Mouse (Mus musculus) forebrain, embryonic 13.5 days (tissue): ENCODE measurements at regions not wholly inside any gene's neighbourhood (a gene's known extent, or its start where the extent isn't known, plus 50 kb on each side); places are given as distances from the start of the nearest gene placed in this dataset.
A peak's percentile ranks its signal among the peaks of the same experiment; 100 is the strongest.

Source experiments
- ATAC-seq: fragments of 200-750 bp; cut with Nextera tagmentation; 2 replicates; pipeline ENCODE4 v1.8.0; 2017
- H3K27ac ChIP-seq: fragments of 300-500 bp; sonication (generic); 2 replicates; pipeline ENCODE4 v1.5.1; 2015; ENCODE audit warnings: inconsistent platforms, mild to moderate bottlenecking, moderate library complexity
- H3K27me3 ChIP-seq: fragments of 300-500 bp; sonication (generic); 2 replicates; pipeline ENCODE4 v1.6.1; 2015; ENCODE audit warnings: mild to moderate bottlenecking, inconsistent platforms
- H3K36me3 ChIP-seq: fragments of 300-500 bp; sonication (generic); 2 replicates; pipeline ENCODE4 v1.6.1; 2015; ENCODE audit warnings: mild to moderate bottlenecking, inconsistent platforms; ENCODE audit not compliant: poor library complexity, severe bottlenecking
- H3K4me1 ChIP-seq: fragments of 300-500 bp; sonication (generic); 2 replicates; pipeline ENCODE4 v1.6.1; 2015; ENCODE audit warnings: inconsistent platforms
- H3K4me2 ChIP-seq: fragments of 300-500 bp; sonication (generic); 2 replicates; pipeline ENCODE4 v1.6.1; 2015; ENCODE audit warnings: inconsistent platforms, mild to moderate bottlenecking, moderate library complexity
- H3K4me3 ChIP-seq: fragments of 300-500 bp; sonication (generic); 2 replicates; pipeline ENCODE4 v1.5.1; 2015; ENCODE audit warnings: mild to moderate bottlenecking, inconsistent platforms
- H3K9ac ChIP-seq: fragments of 300-500 bp; sonication (generic); 2 replicates; pipeline ENCODE4 v1.6.1; 2015; ENCODE audit warnings: mild to moderate bottlenecking, inconsistent platforms
- H3K9me3 ChIP-seq: fragments of 300-500 bp; sonication (generic); replicated peaks from 2 replicates; pipeline ENCODE4 v1.6.1; 2016; ENCODE audit warnings: inconsistent platforms
- WGBS: fragments of 180-500 bp; shearing (Covaris S2); methylation state at CpG from one replicate; pipeline ENCODE4 v1.1.7; 2015; 5-methylcytosine and 5-hydroxymethylcytosine counted together

DNA sequence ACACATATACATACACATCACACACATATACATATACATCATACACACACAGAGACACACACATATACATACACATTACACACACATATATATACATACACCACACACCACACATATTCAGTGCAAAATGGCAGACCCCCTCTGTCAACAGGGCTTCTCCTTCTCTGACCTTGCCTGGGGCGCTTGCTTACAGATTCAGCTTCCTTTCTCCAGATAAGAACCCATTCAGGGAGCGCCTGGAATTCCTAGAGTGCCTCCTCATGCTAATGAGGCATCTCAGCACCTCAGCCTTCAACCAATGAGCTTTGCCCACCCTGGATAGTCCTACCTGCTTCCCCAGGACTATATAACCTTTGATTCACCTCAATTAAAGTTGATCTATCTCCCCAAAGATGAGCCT is 200.3 kb downstream of the Spata18 start:
- 64% methylated on average over 2 of the region's 2 CpGs for WGBS
- H3K4me2 ChIP-seq: no peak overlapping the region
- no peak overlapping the region for H3K27ac ChIP-seq
- H3K27me3 ChIP-seq: no peaks in the 10 kb centered on the region
- H3K4me3 ChIP-seq: no peak overlapping the region
- H3K4me1 ChIP-seq: no peaks in the 10 kb centered on the region
- no peaks in the 10 kb centered on the region for H3K36me3 ChIP-seq
- H3K9me3 ChIP-seq: no peaks in the 10 kb centered on the region
- H3K9ac ChIP-seq: no peak overlapping the region
- ATAC-seq: no peak

DNA sequence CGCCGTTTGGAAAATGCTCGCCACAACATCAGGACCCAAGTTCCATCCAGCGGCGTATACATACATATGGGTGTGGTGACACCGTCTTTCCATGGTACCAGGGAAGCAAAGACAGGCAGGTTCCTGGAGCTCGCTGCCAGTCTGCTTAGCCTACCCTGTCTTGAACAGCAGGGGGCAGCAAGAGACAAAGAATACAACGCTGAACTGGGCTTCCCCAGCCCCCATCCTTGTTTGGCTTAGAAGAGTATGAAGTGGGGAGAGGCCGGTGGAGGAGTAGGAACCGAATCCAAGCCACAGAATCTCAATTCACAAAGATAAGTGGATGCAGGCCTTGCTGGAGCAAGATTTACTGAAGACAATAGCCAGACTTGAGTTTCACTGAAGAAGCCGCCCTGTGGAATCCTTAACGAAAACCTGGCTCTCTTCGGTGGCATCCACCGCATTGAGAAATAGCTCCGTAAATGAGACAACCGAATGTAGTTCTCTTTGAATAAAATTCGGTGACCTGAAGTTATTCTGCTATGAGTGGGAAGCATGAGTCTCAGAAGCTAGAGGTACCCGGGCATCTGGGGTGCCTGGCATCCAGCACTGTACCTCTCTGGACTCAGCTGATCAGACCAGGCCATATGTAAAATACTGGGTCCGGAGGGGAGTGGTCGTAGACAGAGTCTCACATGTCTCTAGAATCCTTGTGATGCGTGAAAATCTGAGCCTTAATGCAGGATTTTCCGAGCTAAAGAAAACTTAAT is 203.0 kb downstream of the Spata18 start:
- Histone ChIP-seq H3K27me3 (no peaks in the 10 kb centered on the region), H3K4me3 (no peak overlapping the region), H3K4me2 (peak overlapping the region; percentile 34), H3K36me3 (no peaks in the 10 kb centered on the region), H3K4me1 (no peaks in the 10 kb centered on the region), H3K9me3 (no peaks in the 10 kb centered on the region), H3K9ac (no peak overlapping the region; the same call in 1 of the 2 replicates), H3K27ac (no peak overlapping the region)
- 46% methylated on average over 22 of the region's 22 CpGs for WGBS
- ATAC-seq: peak; percentile 97

DNA sequence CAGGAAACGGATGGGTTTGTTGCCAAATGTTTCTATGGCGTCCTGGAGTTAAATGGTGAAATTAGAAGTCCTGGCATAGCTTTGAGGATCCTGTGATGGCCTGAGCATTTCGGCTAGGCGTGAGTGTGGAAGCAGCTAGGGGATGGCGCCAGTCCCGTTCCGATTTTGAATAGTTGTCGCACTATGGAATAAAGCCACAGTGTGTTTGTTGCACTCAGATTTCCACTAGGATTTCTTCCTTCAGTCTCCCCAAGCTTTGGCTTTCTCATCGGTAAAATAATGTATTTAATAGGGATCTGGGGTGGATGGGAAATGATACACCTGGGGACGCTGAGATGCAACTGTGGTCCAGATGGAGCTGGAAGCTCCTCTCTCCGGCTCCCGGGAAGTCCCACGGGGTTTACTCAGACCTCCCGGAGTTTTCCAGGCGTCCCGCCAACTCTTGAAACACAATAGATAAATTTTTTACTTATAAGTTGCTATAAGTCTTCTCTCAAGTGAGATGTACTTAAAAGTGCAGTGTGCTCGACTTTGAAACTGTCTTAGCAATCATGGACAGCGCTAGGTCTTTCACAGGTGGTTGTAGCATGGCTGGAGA is 203.7 kb downstream of the Spata18 start:
- Histone ChIP-seq H3K4me3 (no peak overlapping the region), H3K27ac (no peak overlapping the region), H3K4me2 (no peak overlapping the region), H3K27me3 (no peaks in the 10 kb centered on the region), H3K4me1 (no peaks in the 10 kb centered on the region), H3K36me3 (no peaks in the 10 kb centered on the region), H3K9ac (no peak overlapping the region), H3K9me3 (no peaks in the 10 kb centered on the region)
- ATAC-seq: no peak
- 82% methylated on average over 18 of the region's 18 CpGs for WGBS

DNA sequence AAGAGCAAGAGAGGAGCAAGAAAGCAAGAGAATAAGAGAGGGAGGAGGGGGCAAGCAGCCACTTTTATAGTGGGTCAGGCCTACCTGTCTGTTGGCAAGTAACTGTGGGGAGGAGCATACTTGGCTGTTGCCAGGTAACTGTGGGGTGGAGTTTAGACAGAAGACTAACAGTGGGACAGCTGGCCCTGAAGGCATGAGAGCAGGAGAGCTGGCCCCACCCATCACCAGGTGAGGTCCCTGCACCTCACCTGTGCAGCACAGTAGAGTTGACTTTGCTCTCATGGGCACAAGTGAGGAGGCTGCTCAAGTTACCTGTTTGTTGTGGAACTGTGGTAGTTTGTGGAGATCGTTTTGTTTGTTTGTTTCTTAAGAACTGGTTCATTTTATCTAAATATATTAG is 208.1 kb downstream of the Spata18 start:
- Histone ChIP-seq H3K9me3 (no peaks in the 10 kb centered on the region), H3K4me3 (no peak overlapping the region), H3K36me3 (no peaks in the 10 kb centered on the region), H3K4me2 (no peak overlapping the region), H3K27ac (no peak overlapping the region), H3K9ac (no peak overlapping the region), H3K27me3 (no peaks in the 10 kb centered on the region), H3K4me1 (no peaks in the 10 kb centered on the region)
- 75% methylated on average over 1 of the region's 1 CpGs for WGBS
- no peak for ATAC-seq

DNA sequence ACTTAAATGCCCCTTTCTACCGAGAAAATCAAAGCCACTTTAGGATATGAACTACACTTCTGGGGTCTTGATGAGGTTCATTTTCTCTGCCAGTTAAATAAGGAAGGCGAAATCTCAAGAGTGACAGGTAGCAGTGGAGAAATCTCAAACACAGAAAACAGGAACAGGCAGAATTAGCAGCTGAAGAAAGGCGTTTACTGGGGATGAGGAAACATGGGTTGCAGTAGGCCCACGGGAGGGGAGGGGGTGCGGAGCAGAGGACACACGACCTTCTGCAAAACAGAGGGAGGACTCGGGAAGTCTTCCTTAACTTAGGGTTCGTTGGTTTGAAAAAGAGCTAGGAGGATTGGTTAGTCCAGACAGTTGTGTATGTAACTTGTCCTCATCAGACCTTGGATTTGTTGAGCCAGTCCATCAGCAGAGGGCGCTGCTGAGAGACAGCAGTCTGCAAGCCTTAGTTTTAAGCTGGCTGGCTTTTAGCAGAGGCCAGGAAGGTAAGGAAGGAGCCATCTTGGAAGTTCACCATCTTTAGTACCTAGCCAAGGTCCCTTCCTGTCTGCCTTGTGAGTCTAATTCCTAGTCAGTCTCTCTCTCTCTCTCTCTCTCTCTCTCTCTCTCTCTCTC is 204.0 kb downstream of the Usp46 start:
- no peaks in the 10 kb centered on the region for H3K27me3 ChIP-seq
- H3K9me3 ChIP-seq: no peaks in the 10 kb centered on the region
- ATAC-seq: no peak
- no peak overlapping the region for H3K4me2 ChIP-seq
- H3K36me3 ChIP-seq: no peaks in the 10 kb centered on the region
- H3K4me1 ChIP-seq: no peaks in the 10 kb centered on the region
- H3K4me3 ChIP-seq: no peak overlapping the region
- WGBS: 81% methylated on average over 9 of the region's 9 CpGs
- no peak overlapping the region for H3K9ac ChIP-seq
- no peak overlapping the region for H3K27ac ChIP-seq

DNA sequence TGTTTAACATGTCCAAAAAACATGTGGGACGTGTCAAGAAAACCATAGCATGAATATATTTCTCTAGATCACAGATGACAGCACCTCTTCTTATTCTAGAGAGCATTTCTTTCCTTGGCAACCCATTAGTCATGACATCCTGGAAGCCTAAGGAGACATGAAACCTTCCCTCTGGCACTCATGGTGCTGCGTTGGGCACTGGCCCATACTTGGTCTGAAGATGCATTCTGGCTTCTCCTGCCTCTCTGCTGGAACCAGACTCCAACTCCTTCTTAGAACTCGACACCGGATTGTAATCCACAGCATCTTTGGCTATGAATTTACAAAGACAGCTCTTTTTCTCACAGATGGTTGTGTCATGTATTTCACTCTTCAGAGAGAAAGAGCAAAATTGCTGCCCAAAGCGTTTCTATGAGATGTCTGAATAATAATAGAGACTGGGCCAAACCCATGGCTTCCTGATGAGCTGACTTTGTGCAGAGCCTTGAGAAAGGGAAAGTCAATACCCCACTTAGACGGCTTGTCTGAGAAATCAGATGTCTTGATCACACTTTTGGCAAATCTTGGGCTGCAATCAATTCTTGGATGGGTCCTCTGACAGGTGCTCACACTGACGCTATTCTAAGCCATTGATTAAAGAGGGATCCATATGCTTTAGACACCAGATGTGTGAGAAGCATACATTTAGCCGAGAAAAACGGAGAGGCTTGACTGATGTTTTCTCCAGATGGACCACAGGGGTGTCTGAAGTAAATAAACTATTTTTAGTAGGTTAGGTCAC is 195.4 kb downstream of the Usp46 start:
- no peaks in the 10 kb centered on the region for H3K36me3 ChIP-seq

DNA sequence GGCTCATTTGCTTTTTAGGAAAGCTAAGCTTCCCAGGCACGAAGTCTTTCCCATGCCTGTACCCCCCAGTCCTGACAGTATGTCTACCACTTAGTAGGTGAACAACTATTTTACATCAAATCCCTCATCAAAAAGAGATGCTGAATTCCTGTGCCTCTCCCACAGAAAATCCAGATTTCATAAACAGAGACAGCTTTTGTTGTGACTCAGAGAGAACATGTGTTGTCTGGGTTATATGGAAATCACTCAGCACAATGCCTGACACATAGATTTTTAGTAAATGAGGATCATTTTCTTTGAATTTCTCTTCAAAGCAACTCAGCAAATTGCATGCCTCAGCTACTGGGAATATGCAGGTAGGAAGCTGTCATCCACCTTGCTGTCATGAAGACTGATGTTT is 193.5 kb downstream of the Usp46 start:
- no peak overlapping the region for H3K27ac ChIP-seq
- no peak; the same call in 1 of the 2 replicates for ATAC-seq
- WGBS: 73% methylated on average over 1 of the region's 1 CpGs
- H3K36me3 ChIP-seq: no peaks in the 10 kb centered on the region
- no peak overlapping the region for H3K9ac ChIP-seq
- H3K4me2 ChIP-seq: no peak overlapping the region
- peaks cover 6% of the 10 kb centered on the region for H3K4me1 ChIP-seq
- H3K9me3 ChIP-seq: no peaks in the 10 kb centered on the region
- no peak overlapping the region for H3K4me3 ChIP-seq
- no peaks in the 10 kb centered on the region for H3K27me3 ChIP-seq

More for the DNA sequence above, 195.4 kb downstream of the Usp46 start:
- WGBS: 88% methylated on average over 9 of the region's 9 CpGs
- peaks cover 6% of the 10 kb centered on the region for H3K4me1 ChIP-seq
- H3K9ac ChIP-seq: no peak overlapping the region
- no peak overlapping the region for H3K27ac ChIP-seq
- H3K4me2 ChIP-seq: no peak overlapping the region
- no peaks in the 10 kb centered on the region for H3K9me3 ChIP-seq
- ATAC-seq: no peak
- no peaks in the 10 kb centered on the region for H3K27me3 ChIP-seq
- H3K4me3 ChIP-seq: no peak overlapping the region

DNA sequence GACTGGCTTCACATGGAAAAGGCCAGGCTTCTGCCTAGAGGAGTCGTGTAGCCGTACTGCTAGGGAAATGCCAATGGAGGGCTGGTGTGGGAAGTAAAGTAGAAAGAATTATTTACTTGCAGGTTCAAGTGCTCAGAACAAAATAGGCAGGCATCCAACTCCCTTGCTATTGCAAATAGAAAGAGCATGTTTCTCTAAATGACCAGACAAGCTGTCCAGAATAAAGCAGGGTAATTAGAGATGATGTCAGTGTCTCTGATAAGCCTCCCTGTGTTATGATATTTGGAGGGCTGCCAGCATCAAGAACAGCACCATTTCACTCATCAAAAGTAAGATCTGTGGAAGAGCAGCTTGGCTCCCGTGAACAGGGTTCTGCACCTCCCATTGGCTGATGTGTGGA is 192.4 kb downstream of the Usp46 start:
- ATAC-seq: no peak
- H3K4me1 ChIP-seq: peaks cover 6% of the 10 kb centered on the region
- no peaks in the 10 kb centered on the region for H3K9me3 ChIP-seq
- H3K36me3 ChIP-seq: no peaks in the 10 kb centered on the region
- H3K27ac ChIP-seq: no peak overlapping the region
- no peaks in the 10 kb centered on the region for H3K27me3 ChIP-seq
- H3K4me2 ChIP-seq: no peak overlapping the region
- 62% methylated on average over 3 of the region's 3 CpGs for WGBS
- H3K9ac ChIP-seq: no peak overlapping the region
- no peak overlapping the region for H3K4me3 ChIP-seq

DNA sequence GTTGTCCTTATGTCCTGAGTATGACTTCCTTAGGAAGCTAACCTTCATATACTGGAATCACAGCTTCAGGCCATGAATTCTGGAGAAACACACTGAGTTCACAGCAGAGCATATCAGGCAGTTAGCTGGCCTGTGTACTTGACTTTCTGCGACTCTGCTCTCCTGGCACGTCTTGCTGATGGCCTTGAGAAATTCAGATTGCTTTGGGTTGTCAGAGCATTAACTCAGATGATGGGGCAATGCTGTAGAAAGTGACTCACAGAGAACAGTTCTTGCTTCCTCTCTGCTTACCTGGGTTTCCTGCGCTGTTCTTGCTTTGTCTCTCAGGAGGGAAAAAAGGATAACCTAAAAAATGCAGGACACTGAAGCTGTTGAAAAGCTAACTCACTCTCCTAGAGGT is 187.3 kb downstream of the Usp46 start:
- no peak overlapping the region for H3K4me3 ChIP-seq
- H3K4me2 ChIP-seq: no peak overlapping the region
- no peak overlapping the region for H3K27ac ChIP-seq
- H3K36me3 ChIP-seq: no peaks in the 10 kb centered on the region
- peaks cover under 1% of the 10 kb centered on the region for H3K4me1 ChIP-seq
- H3K9me3 ChIP-seq: no peaks in the 10 kb centered on the region
- H3K9ac ChIP-seq: no peak overlapping the region
- 89% methylated on average over 3 of the region's 3 CpGs for WGBS
- H3K27me3 ChIP-seq: no peaks in the 10 kb centered on the region
- ATAC-seq: no peak

DNA sequence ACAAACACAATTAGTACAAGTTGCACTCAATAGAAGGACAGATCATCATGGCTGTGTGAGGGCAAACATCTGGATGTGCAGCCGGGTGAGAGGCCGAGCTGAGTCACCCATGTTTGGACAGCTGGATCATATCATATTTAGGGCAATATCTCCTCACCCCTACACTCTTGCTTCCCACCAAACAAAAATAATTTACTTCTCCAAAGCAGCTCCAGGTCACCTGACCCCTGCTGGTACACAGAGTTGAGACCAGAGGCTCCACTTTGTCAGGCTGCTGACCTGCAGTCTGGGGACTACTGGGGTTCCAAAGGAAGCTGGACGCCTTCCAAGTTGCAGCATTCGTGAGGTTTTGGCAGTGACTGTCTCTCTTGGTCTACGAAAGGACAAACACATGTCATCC is 186.3 kb downstream of the Usp46 start:
- Histone ChIP-seq H3K4me2 (no peak overlapping the region), H3K9ac (no peak overlapping the region), H3K4me3 (no peak overlapping the region), H3K36me3 (no peaks in the 10 kb centered on the region), H3K9me3 (no peaks in the 10 kb centered on the region), H3K27me3 (no peaks in the 10 kb centered on the region), H3K27ac (no peak overlapping the region), H3K4me1 (no peaks in the 10 kb centered on the region)
- no peak for ATAC-seq
- 76% methylated on average over 5 of the region's 5 CpGs for WGBS

DNA sequence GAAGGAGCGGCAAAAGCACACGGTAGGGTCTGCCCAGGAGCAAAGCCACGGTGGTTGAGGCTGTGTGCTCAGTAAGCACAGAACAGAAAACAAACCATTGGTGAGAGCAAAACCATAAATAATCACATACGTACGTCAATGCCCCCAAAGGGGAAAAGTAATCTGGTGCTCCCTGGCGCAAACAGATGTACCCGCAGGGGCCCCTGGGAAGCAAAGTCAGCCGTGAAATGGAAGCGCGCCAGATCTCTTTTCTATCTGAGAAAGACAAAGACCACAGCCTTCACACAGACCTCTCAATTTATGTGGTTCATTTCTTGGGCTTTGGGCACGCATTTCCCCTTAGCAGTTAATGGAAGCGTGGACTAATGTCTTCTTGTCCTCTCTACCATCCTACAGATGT is 183.2 kb downstream of the Usp46 start:
- no peak overlapping the region for H3K9ac ChIP-seq
- H3K36me3 ChIP-seq: no peaks in the 10 kb centered on the region
- no peak for ATAC-seq
- WGBS: 77% methylated on average over 12 of the region's 12 CpGs
- no peak overlapping the region for H3K27ac ChIP-seq
- no peak overlapping the region for H3K4me2 ChIP-seq
- no peak overlapping the region for H3K4me3 ChIP-seq
- no peaks in the 10 kb centered on the region for H3K9me3 ChIP-seq
- no peaks in the 10 kb centered on the region for H3K4me1 ChIP-seq
- no peaks in the 10 kb centered on the region for H3K27me3 ChIP-seq

DNA sequence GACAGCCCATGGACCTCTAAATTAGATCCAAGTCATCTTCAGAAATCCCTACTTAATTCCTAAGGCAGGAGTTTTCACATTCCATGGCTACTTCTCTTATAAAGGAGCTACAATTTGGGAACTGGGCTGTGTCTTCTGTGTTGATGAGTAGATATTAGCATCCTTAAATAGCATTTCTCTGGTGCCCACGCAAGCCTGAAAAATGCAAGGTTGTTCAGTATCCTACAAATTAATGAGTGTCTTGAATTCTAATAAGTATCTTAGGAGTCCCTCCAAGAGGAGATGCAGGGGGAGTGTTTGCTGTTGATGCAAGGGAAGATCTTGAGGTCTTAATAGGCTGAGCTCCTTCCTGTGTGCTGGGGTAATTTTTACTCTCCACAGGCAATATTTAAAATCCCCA is 182.5 kb downstream of the Usp46 start:
- Histone ChIP-seq H3K4me1 (no peaks in the 10 kb centered on the region), H3K4me3 (no peak overlapping the region), H3K9ac (no peak overlapping the region), H3K9me3 (no peaks in the 10 kb centered on the region), H3K27ac (no peak overlapping the region), H3K36me3 (no peaks in the 10 kb centered on the region), H3K4me2 (no peak overlapping the region), H3K27me3 (no peaks in the 10 kb centered on the region)
- ATAC-seq: no peak
- 95% methylated on average over 1 of the region's 1 CpGs for WGBS
